Mouse (Mus musculus) frontal cortex, postnatal 36 days (tissue): ENCODE results near the gene Scube3.

ENCODE experiments used
- DNase-seq, 2 experiments: peaks; one replicate each; pipeline ENCODE4 v3.0.0; 2022; ENCODE audit warnings: low spot score in 2 of 2

Gene Scube3

GRCm38 (mm10) chr17:28141771-28142699, at the start of gene Scube3:
Scube3 (plus strand) TSS chr17:28142141.
- no peak for DNase-seq

- no peak for DNase-seq
Observed at GRCm38 (mm10) chr17:28092297-28092696, 49.6 kb upstream of the Scube3 start.

- DNase-seq: no peak
Observed at GRCm38 (mm10) chr17:28093837-28094236, 48.1 kb upstream of the Scube3 start.

- no peak for DNase-seq
Observed at GRCm38 (mm10) chr17:28096418-28096817, 45.5 kb upstream of the Scube3 start.

GRCm38 (mm10) chr17:28097308-28097707, 44.6 kb upstream of the Scube3 start:
- DNase-seq: no peak

GRCm38 (mm10) chr17:28099086-28099485, 42.9 kb upstream of the Scube3 start:
- DNase-seq: no peak

- no peak for DNase-seq
Observed at GRCm38 (mm10) chr17:28100669-28101068, 41.3 kb upstream of the Scube3 start.

- no peak for DNase-seq
Observed at GRCm38 (mm10) chr17:28101284-28101887, 40.6 kb upstream of the Scube3 start.

GRCm38 (mm10) chr17:28101902-28102319, 40.0 kb upstream of the Scube3 start:
- DNase-seq: no peak

GRCm38 (mm10) chr17:28104416-28104815, 37.5 kb upstream of the Scube3 start:
- no peak for DNase-seq

- DNase-seq: no peak
Observed at GRCm38 (mm10) chr17:28106352-28106751, 35.6 kb upstream of the Scube3 start.

- no peak for DNase-seq
Observed at GRCm38 (mm10) chr17:28107275-28107674, 34.7 kb upstream of the Scube3 start.

GRCm38 (mm10) chr17:28112266-28112665, 29.7 kb upstream of the Scube3 start:
- no peak for DNase-seq

- DNase-seq: no peak
Observed at GRCm38 (mm10) chr17:28116335-28116734, 25.6 kb upstream of the Scube3 start.

- no peak for DNase-seq
Observed at GRCm38 (mm10) chr17:28117451-28118209, 24.3 kb upstream of the Scube3 start.

GRCm38 (mm10) chr17:28120460-28120859, 21.5 kb upstream of the Scube3 start:
- no peak for DNase-seq

- no peak for DNase-seq
Observed at GRCm38 (mm10) chr17:28122949-28123348, 19.0 kb upstream of the Scube3 start.

GRCm38 (mm10) chr17:28123627-28124026, 18.3 kb upstream of the Scube3 start:
- DNase-seq: no peak

GRCm38 (mm10) chr17:28124368-28124767, 17.6 kb upstream of the Scube3 start:
- DNase-seq: no peak

GRCm38 (mm10) chr17:28129796-28130195, 12.1 kb upstream of the Scube3 start:
- no peak for DNase-seq

- DNase-seq: no peak
Observed at GRCm38 (mm10) chr17:28130391-28131125, 11.4 kb upstream of the Scube3 start.

GRCm38 (mm10) chr17:28131156-28131555, 10.8 kb upstream of the Scube3 start:
- DNase-seq: no peak
